Mouse (Mus musculus) limb, embryonic 13.5 days (tissue): Measurements from ENCODE around the gene Creb5. TPM values are rescaled to one million over a fixed set of nuclear protein-coding genes. Genes with fewer than 3 reads are reported as not detected.
A peak's percentile ranks its signal among the peaks of the same experiment; 100 is the strongest.

Experiments
- ATAC-seq: fragments of 200-750 bp; cut with Nextera tagmentation; 2 replicates; pipeline ENCODE4 v1.8.0; 2017; ENCODE audit warnings: low read depth, moderate number of reproducible peaks, moderate TSS enrichment; ENCODE audit not compliant: low FRiP score
- H3K27ac ChIP-seq: fragments of 300-500 bp; sonication (generic); 2 replicates; pipeline ENCODE4 v1.5.1; 2015; ENCODE audit warnings: inconsistent platforms, mild to moderate bottlenecking, moderate library complexity
- H3K27me3 ChIP-seq: fragments of 300-500 bp; sonication (generic); 2 replicates; pipeline ENCODE4 v1.6.1; 2015; ENCODE audit warnings: mild to moderate bottlenecking, inconsistent platforms
- H3K36me3 ChIP-seq: fragments of 300-500 bp; sonication (generic); 2 replicates; pipeline ENCODE4 v1.6.1; 2015; ENCODE audit warnings: inconsistent platforms, mild to moderate bottlenecking, moderate library complexity
- H3K4me1 ChIP-seq: fragments of 300-500 bp; sonication (generic); 2 replicates; pipeline ENCODE4 v1.6.1; 2015; ENCODE audit warnings: inconsistent platforms
- H3K4me2 ChIP-seq: fragments of 300-500 bp; sonication (generic); replicated peaks from 2 replicates; pipeline ENCODE4 v1.6.1; 2015; ENCODE audit warnings: inconsistent platforms, mild to moderate bottlenecking, moderate library complexity
- H3K4me3 ChIP-seq: fragments of 300-500 bp; sonication (generic); 2 replicates; pipeline ENCODE4 v1.5.1; 2015; ENCODE audit warnings: moderate library complexity, mild to moderate bottlenecking, inconsistent platforms
- H3K9ac ChIP-seq: fragments of 300-500 bp; sonication (generic); 2 replicates; pipeline ENCODE4 v1.6.1; 2015; ENCODE audit warnings: mild to moderate bottlenecking, inconsistent platforms
- H3K9me3 ChIP-seq: fragments of 300-500 bp; sonication (generic); 2 replicates; pipeline ENCODE4 v1.6.1; 2016; ENCODE audit warnings: inconsistent platforms
- WGBS: fragments of 180-500 bp; shearing (Covaris S2); methylation state at CpG from one replicate; pipeline ENCODE4 v1.1.7; 2015; 5-methylcytosine and 5-hydroxymethylcytosine counted together
- polyA plus RNA-seq: library from polyadenylated mRNA; unstranded; fragments of >200 nt; fragmentation: Nextera tagmentation; extraction: Ambion mirVana; gene quantifications from 2 replicates; pipeline ENCODE4 v1.2.1, GENCODE M21; 2015

Creb5 gene
- polyA plus RNA-seq = 75.4 and 83.3 TPM in 2 replicates

GRCm38 (mm10) chr6:53287038-53287561, at the start of gene Creb5:
Creb5 (plus strand) TSS chr6:53287270.
- Histone ChIP-seq H3K27me3 (peaks cover 26% of the 10 kb centered on the region), H3K27ac (peak within 1 kb of the TSS; percentile 87), H3K9ac (peak within 1 kb of the TSS; percentile 95), H3K4me2 (peak within 1 kb of the TSS; percentile 83), H3K4me3 (peak within 1 kb of the TSS; percentile 82), H3K4me1 (peaks cover 38% of the 10 kb centered on the region), H3K9me3 (no peaks in the 10 kb centered on the region), H3K36me3 (no peaks in the 10 kb centered on the region)
- WGBS = under 1% methylated on average over 45 of the region's 45 CpGs
- peak; percentile 89 for ATAC-seq

- H3K9ac ChIP-seq = no peak overlapping the region
- H3K4me2 ChIP-seq = no peak overlapping the region
- H3K36me3 ChIP-seq = no peaks in the 10 kb centered on the region
- no peak for ATAC-seq
- peaks cover 4% of the 10 kb centered on the region; the same call in 1 of the 2 replicates for H3K4me1 ChIP-seq
- H3K9me3 ChIP-seq = no peaks in the 10 kb centered on the region; the same call in 1 of the 2 replicates
- no peaks in the 10 kb centered on the region for H3K27me3 ChIP-seq
- H3K27ac ChIP-seq = no peak overlapping the region
- H3K4me3 ChIP-seq = no peak overlapping the region
- 92% methylated on average over 3 of the region's 3 CpGs for WGBS
Measured at GRCm38 (mm10) chr6:53259841-53260240, 27.2 kb upstream of the Creb5 start.

GRCm38 (mm10) chr6:53262401-53262800, 24.7 kb upstream of the Creb5 start:
- H3K4me1 ChIP-seq = peaks cover 10% of the 10 kb centered on the region
- H3K27me3 ChIP-seq = no peaks in the 10 kb centered on the region
- no peak overlapping the region for H3K9ac ChIP-seq
- H3K4me2 ChIP-seq = no peak overlapping the region
- WGBS = 58% methylated on average over 11 of the region's 11 CpGs
- no peak overlapping the region for H3K4me3 ChIP-seq
- ATAC-seq = no peak
- no peaks in the 10 kb centered on the region for H3K36me3 ChIP-seq
- no peaks in the 10 kb centered on the region; the same call in 1 of the 2 replicates for H3K9me3 ChIP-seq
- no peak overlapping the region for H3K27ac ChIP-seq

- Histone ChIP-seq H3K27me3 (no peaks in the 10 kb centered on the region), H3K9ac (no peak overlapping the region), H3K9me3 (no peaks in the 10 kb centered on the region), H3K36me3 (no peaks in the 10 kb centered on the region), H3K4me3 (no peak overlapping the region), H3K27ac (no peak overlapping the region), H3K4me1 (peaks cover 38% of the 10 kb centered on the region), H3K4me2 (peak overlapping the region; percentile 21)
- 25% methylated on average over 7 of the region's 7 CpGs for WGBS
- no peak for ATAC-seq
Measured at GRCm38 (mm10) chr6:53267036-53267435, 20.0 kb upstream of the Creb5 start.

GRCm38 (mm10) chr6:53267732-53268505, 19.2 kb upstream of the Creb5 start:
- Histone ChIP-seq H3K36me3 (no peaks in the 10 kb centered on the region), H3K4me2 (peak overlapping the region; percentile 52), H3K9me3 (no peaks in the 10 kb centered on the region), H3K4me1 (peaks cover 34% of the 10 kb centered on the region), H3K4me3 (peak overlapping the region; percentile 11), H3K27ac (no peak overlapping the region), H3K27me3 (no peaks in the 10 kb centered on the region), H3K9ac (0 out of 2 replicates have a peak overlapping the region, but pooled peaks have one; percentile 25)
- 12% methylated on average over 12 of the region's 12 CpGs for WGBS
- no peak for ATAC-seq

GRCm38 (mm10) chr6:53271216-53271615, 15.9 kb upstream of the Creb5 start:
- Histone ChIP-seq H3K4me2 (no peak overlapping the region), H3K4me3 (no peak overlapping the region), H3K4me1 (peaks cover 34% of the 10 kb centered on the region), H3K36me3 (no peaks in the 10 kb centered on the region), H3K27me3 (no peaks in the 10 kb centered on the region), H3K9ac (no peak overlapping the region), H3K27ac (no peak overlapping the region), H3K9me3 (no peaks in the 10 kb centered on the region)
- ATAC-seq = no peak
- WGBS = 39% methylated on average over 3 of the region's 3 CpGs

GRCm38 (mm10) chr6:53271636-53272035, 15.4 kb upstream of the Creb5 start:
- no peak overlapping the region for H3K4me2 ChIP-seq
- H3K9ac ChIP-seq = no peak overlapping the region
- 52% methylated on average over 4 of the region's 4 CpGs for WGBS
- ATAC-seq = no peak
- peaks cover 34% of the 10 kb centered on the region for H3K4me1 ChIP-seq
- H3K36me3 ChIP-seq = no peaks in the 10 kb centered on the region
- no peak overlapping the region for H3K27ac ChIP-seq
- no peak overlapping the region for H3K4me3 ChIP-seq
- no peaks in the 10 kb centered on the region for H3K9me3 ChIP-seq
- no peaks in the 10 kb centered on the region for H3K27me3 ChIP-seq

GRCm38 (mm10) chr6:53286389-53287037, 557 bp upstream of the Creb5 start:
- peak overlapping the region; percentile 60 for H3K9ac ChIP-seq
- ATAC-seq = no peak; the same call in none of the 2 replicates

GRCm38 (mm10) chr6:53287562-53288381, 702 bp downstream of the Creb5 start:
- peak; percentile 52; the same call in 1 of the 2 replicates for ATAC-seq
- Histone ChIP-seq H3K4me1 (peaks cover 40% of the 10 kb centered on the region), H3K27ac (peak overlapping the region; percentile 87), H3K4me2 (peak overlapping the region; percentile 83), H3K27me3 (peaks cover 26% of the 10 kb centered on the region), H3K9ac (peak overlapping the region; percentile 95), H3K4me3 (peak overlapping the region; percentile 82), H3K9me3 (no peaks in the 10 kb centered on the region), H3K36me3 (no peaks in the 10 kb centered on the region)
- WGBS = under 1% methylated on average over 63 of the region's 63 CpGs

More at GRCm38 (mm10) chr6:53286389-53287037, 557 bp upstream of the Creb5 start:
- peak overlapping the region; percentile 83 for H3K4me2 ChIP-seq
- peak overlapping the region; percentile 6; the same call in 1 of the 2 replicates for H3K27ac ChIP-seq
- H3K9me3 ChIP-seq = no peaks in the 10 kb centered on the region
- no peaks in the 10 kb centered on the region for H3K36me3 ChIP-seq
- H3K4me1 ChIP-seq = peaks cover 32% of the 10 kb centered on the region
- H3K4me3 ChIP-seq = peak overlapping the region; percentile 82
- 4% methylated on average over 20 of the region's 20 CpGs for WGBS
- H3K27me3 ChIP-seq = peaks cover 26% of the 10 kb centered on the region

- peaks cover 26% of the 10 kb centered on the region for H3K27me3 ChIP-seq
Measured at GRCm38 (mm10) chr6:53288584-53289558, 1.8 kb downstream of the Creb5 start.

More at GRCm38 (mm10) chr6:53288584-53289558, 1.8 kb downstream of the Creb5 start:
- H3K9me3 ChIP-seq = no peaks in the 10 kb centered on the region
- H3K4me2 ChIP-seq = peak overlapping the region; percentile 83
- peak overlapping the region; percentile 82 for H3K4me3 ChIP-seq
- peak overlapping the region; percentile 87 for H3K27ac ChIP-seq
- ATAC-seq = no peak
- no peaks in the 10 kb centered on the region for H3K36me3 ChIP-seq
- under 1% methylated on average over 24 of the region's 24 CpGs for WGBS
- peak overlapping the region; percentile 95 for H3K9ac ChIP-seq
- peaks cover 49% of the 10 kb centered on the region for H3K4me1 ChIP-seq
